Mouse (Mus musculus): ENCODE results near the gene Smad5. TPM values are rescaled to one million over a fixed set of nuclear protein-coding genes. Genes with fewer than 3 reads are reported as not detected.

The Smad5 gene
- polyA plus RNA-seq, 1 experiment: 13.4 TPM

DNA sequence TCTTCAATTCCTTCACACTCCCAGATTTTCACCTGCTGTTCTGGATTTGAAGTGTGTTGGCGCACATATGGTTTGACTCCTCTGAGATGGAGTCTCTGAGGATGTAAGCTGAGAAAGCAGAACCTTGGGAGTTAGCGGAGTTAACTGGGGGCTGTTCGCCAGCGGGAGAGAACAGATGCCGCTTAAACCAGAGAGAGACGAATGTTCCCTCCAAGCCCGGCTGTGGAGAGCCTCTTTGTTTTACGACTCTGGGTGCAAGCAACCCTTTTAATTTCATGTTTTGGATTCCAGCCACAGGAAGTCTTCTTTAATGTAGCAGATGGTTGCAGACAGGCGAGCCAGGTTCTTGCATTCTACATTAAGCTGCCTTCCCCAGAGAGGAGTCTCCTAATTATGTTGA lies 4.4 kb upstream of the Smad5 start:
- no peak for TF ChIP-seq CTCF (IDR thresholded peaks at IDR 0.05; ENCODE audit: extremely low read depth, insufficient read depth, low read length)
- TF ChIP-seq POLR2A (IDR thresholded peaks at IDR 0.05; ENCODE audit: extremely low read depth, insufficient read depth, low read length): no peak
- Histone ChIP-seq H3K4me1 (ENCODE audit: control insufficient read depth, insufficient read depth, low read length) (peaks cover 4% of the 10 kb centered on the region; the same call in 1 of the 2 replicates), H3K27ac (ENCODE audit: insufficient read depth, low read length) (no peak overlapping the region), H3K4me3 (ENCODE audit: insufficient read depth, low read length) (no peak overlapping the region)

- H3K27ac ChIP-seq (ENCODE audit: insufficient read depth, low read length): no peak overlapping the region
- no peak overlapping the region for H3K4me3 ChIP-seq (ENCODE audit: insufficient read depth, low read length)
- H3K4me1 ChIP-seq (ENCODE audit: control insufficient read depth, insufficient read depth, low read length): peaks cover 9% of the 10 kb centered on the region; the same call in 1 of the 2 replicates
- TF ChIP-seq POLR2A (IDR thresholded peaks at IDR 0.05; ENCODE audit: extremely low read depth, insufficient read depth, low read length) (no peak), CTCF (IDR thresholded peaks at IDR 0.05; ENCODE audit: extremely low read depth, insufficient read depth, low read length) (no peak)
Measured at GRCm38 (mm10) chr13:56699370-56699769, 3.4 kb upstream of the Smad5 start.

- no peak overlapping the region for H3K4me3 ChIP-seq (ENCODE audit: insufficient read depth, low read length)
- no peak for TF ChIP-seq POLR2A (IDR thresholded peaks at IDR 0.05; ENCODE audit: extremely low read depth, insufficient read depth, low read length)
- TF ChIP-seq CTCF (IDR thresholded peaks at IDR 0.05; ENCODE audit: extremely low read depth, insufficient read depth, low read length): no peak
- peaks cover 9% of the 10 kb centered on the region; the same call in 1 of the 2 replicates for H3K4me1 ChIP-seq (ENCODE audit: control insufficient read depth, insufficient read depth, low read length)
- no peak overlapping the region for H3K27ac ChIP-seq (ENCODE audit: insufficient read depth, low read length)
Measured at GRCm38 (mm10) chr13:56700981-56701380, 1.8 kb upstream of the Smad5 start.

DNA sequence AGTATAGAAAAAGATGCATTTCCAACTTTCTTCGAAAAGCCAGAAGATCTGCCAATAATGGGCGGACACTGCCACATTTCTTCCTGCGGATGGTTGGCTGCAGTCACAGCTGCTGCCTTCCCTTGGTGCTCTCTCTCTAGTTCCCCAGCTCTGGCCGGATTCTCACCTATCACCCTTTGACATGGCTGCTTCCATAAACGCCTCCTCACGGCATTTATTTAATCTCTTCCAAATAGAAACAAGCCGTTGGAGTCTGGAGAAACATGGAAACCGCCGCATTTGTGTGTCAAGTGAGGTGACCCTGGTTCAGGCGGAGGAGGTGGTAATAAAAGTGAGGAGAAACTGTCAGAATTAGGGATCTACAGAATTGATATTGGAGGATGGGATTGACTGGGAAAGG lies 886 bp upstream of the Smad5 start:
- Histone ChIP-seq H3K27ac (ENCODE audit: insufficient read depth, low read length) (no peak overlapping the region), H3K4me3 (ENCODE audit: insufficient read depth, low read length) (no peak overlapping the region; the same call in 1 of the 2 replicates), H3K4me1 (ENCODE audit: control insufficient read depth, insufficient read depth, low read length) (peaks cover 7% of the 10 kb centered on the region; the same call in 1 of the 2 replicates)
- TF ChIP-seq POLR2A (IDR thresholded peaks at IDR 0.05; ENCODE audit: extremely low read depth, insufficient read depth, low read length) (no peak), CTCF (IDR thresholded peaks at IDR 0.05; ENCODE audit: extremely low read depth, insufficient read depth, low read length) (no peak)

- Histone ChIP-seq H3K27ac (ENCODE audit: insufficient read depth, low read length) (peak overlapping the region; percentile 87; the same call in 1 of the 2 replicates), H3K4me1 (ENCODE audit: control insufficient read depth, insufficient read depth, low read length) (peaks cover 6% of the 10 kb centered on the region; the same call in 1 of the 2 replicates), H3K4me3 (ENCODE audit: insufficient read depth, low read length) (peak overlapping the region; percentile 87)
- TF ChIP-seq POLR2A (IDR thresholded peaks at IDR 0.05; ENCODE audit: extremely low read depth, insufficient read depth, low read length): no peak
- TF ChIP-seq CTCF (IDR thresholded peaks at IDR 0.05; ENCODE audit: extremely low read depth, insufficient read depth, low read length): no peak
Measured at GRCm38 (mm10) chr13:56703222-56703870, 536 bp downstream of the Smad5 start.

DNA sequence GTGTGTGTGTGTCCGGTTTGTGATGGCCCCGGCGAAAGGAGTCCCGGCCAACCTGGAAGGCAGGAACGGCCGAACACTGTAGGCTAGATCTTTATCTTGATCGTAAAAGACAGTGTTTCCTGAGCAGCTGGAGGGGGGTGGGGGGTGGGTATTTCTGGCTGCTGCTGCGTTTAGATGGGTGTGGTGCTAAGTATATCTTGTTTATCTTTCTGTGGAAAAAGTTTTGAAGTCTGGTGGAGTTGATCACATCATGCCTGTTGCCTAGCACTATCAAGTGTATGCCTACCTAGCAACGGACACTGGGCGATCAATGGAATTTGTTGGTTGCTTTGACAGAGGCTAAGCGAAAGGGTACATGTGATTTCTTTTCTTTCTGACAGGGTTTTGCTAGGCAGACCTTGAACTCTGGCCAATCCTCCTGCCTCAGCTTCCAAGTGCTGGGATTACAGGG lies 1.1 kb downstream of the Smad5 start:
- TF ChIP-seq CTCF (IDR thresholded peaks at IDR 0.05; ENCODE audit: extremely low read depth, insufficient read depth, low read length) (no peak), POLR2A (IDR thresholded peaks at IDR 0.05; ENCODE audit: extremely low read depth, insufficient read depth, low read length) (no peak)
- Histone ChIP-seq H3K4me3 (ENCODE audit: insufficient read depth, low read length) (peak overlapping the region; percentile 87), H3K27ac (ENCODE audit: insufficient read depth, low read length) (0 out of 2 replicates have a peak overlapping the region, but pooled peaks have one; percentile 72), H3K4me1 (ENCODE audit: control insufficient read depth, insufficient read depth, low read length) (peaks cover 6% of the 10 kb centered on the region; the same call in 1 of the 2 replicates)

- Histone ChIP-seq H3K27ac (ENCODE audit: insufficient read depth, low read length) (no peak overlapping the region), H3K4me3 (ENCODE audit: insufficient read depth, low read length) (peak overlapping the region; percentile 87; the same call in 1 of the 2 replicates), H3K4me1 (ENCODE audit: control insufficient read depth, insufficient read depth, low read length) (peaks cover 6% of the 10 kb centered on the region; the same call in 1 of the 2 replicates)
- TF ChIP-seq CTCF (IDR thresholded peaks at IDR 0.05; ENCODE audit: extremely low read depth, insufficient read depth, low read length) (no peak), POLR2A (IDR thresholded peaks at IDR 0.05; ENCODE audit: extremely low read depth, insufficient read depth, low read length) (no peak)
Measured at GRCm38 (mm10) chr13:56704596-56704995, 1.8 kb downstream of the Smad5 start.

- TF ChIP-seq CTCF (IDR thresholded peaks at IDR 0.05; ENCODE audit: extremely low read depth, insufficient read depth, low read length): no peak
- TF ChIP-seq POLR2A (IDR thresholded peaks at IDR 0.05; ENCODE audit: extremely low read depth, insufficient read depth, low read length): no peak
- H3K4me3 ChIP-seq (ENCODE audit: insufficient read depth, low read length): no peak overlapping the region
- no peak overlapping the region for H3K27ac ChIP-seq (ENCODE audit: insufficient read depth, low read length)
- H3K4me1 ChIP-seq (ENCODE audit: control insufficient read depth, insufficient read depth, low read length): peaks cover 7% of the 10 kb centered on the region; the same call in 1 of the 2 replicates
Measured at GRCm38 (mm10) chr13:56707111-56707510, 4.3 kb downstream of the Smad5 start.

- peaks cover 8% of the 10 kb centered on the region; the same call in 1 of the 2 replicates for H3K4me1 ChIP-seq (ENCODE audit: control insufficient read depth, insufficient read depth, low read length)
- H3K4me3 ChIP-seq (ENCODE audit: insufficient read depth, low read length): no peak overlapping the region
- TF ChIP-seq POLR2A (IDR thresholded peaks at IDR 0.05; ENCODE audit: extremely low read depth, insufficient read depth, low read length) (no peak), CTCF (IDR thresholded peaks at IDR 0.05; ENCODE audit: extremely low read depth, insufficient read depth, low read length) (no peak)
- H3K27ac ChIP-seq (ENCODE audit: insufficient read depth, low read length): no peak overlapping the region
Measured at GRCm38 (mm10) chr13:56707606-56708005, 4.8 kb downstream of the Smad5 start.

GRCm38 (mm10) chr13:56710620-56711019 lies 7.8 kb downstream of the Smad5 start:
- Histone ChIP-seq H3K4me1 (ENCODE audit: control insufficient read depth, insufficient read depth, low read length) (peaks cover 3% of the 10 kb centered on the region; the same call in 1 of the 2 replicates), H3K27ac (ENCODE audit: insufficient read depth, low read length) (no peak overlapping the region), H3K4me3 (ENCODE audit: insufficient read depth, low read length) (no peak overlapping the region)
- TF ChIP-seq CTCF (IDR thresholded peaks at IDR 0.05; ENCODE audit: extremely low read depth, insufficient read depth, low read length): no peak
- TF ChIP-seq POLR2A (IDR thresholded peaks at IDR 0.05; ENCODE audit: extremely low read depth, insufficient read depth, low read length): no peak

Measured in cortical plate, adult 2 months (tissue).